Mouse (Mus musculus): Measurements from ENCODE around the gene Btnl10. TPM values are rescaled to one million over a fixed set of nuclear protein-coding genes. Genes with fewer than 3 reads are reported as not detected.

Gene Btnl10
- polyA plus RNA-seq, 1 experiment = not detected

DNA sequence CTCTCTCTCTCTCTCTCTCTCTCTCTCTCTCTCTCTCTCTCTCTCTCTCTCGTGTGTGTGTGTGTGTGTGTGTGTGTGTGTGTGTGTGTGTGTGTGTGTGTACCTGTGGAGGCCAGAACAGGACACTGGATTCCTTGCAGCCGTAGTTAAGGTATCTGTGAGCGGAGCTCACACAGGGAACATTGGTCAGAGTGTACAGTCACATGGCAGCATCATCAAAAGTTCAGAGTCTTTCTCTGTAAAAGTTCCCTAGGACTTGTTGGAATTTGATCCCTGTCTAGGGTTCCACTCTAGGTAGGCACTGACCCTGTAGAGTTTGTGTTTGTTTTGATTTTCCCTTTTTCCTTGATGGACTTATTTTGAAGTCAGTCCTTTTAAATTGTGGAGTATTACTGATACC lies 8.9 kb downstream of the Btnl10 start:
- Histone ChIP-seq H3ac (ENCODE audit: control insufficient read depth, insufficient read length) (no peak overlapping the region), H3K27me3 (ENCODE audit: control insufficient read depth, insufficient read depth, insufficient read length) (peaks cover 12% of the 10 kb centered on the region), H3K4me3 (no peak overlapping the region), H3K36me3 (ENCODE audit: control insufficient read depth, insufficient read depth) (no peaks in the 10 kb centered on the region), H3K4me2 (ENCODE audit: low read depth) (no peak overlapping the region), H3K79me2 (ENCODE audit: control insufficient read depth, insufficient read depth) (no peaks in the 10 kb centered on the region)
- no peak for TF ChIP-seq REST (IDR thresholded peaks at IDR 0.05; ENCODE audit: insufficient read depth, insufficient read length)
- no peak for TF ChIP-seq POLR2AphosphoS2 (IDR thresholded peaks at IDR 0.05; ENCODE audit: insufficient read length, low read depth)
- TF ChIP-seq CEBPB (IDR thresholded peaks at IDR 0.05; ENCODE audit: insufficient read depth, poor library complexity, severe bottlenecking) = no peak
- TF ChIP-seq SRF (IDR thresholded peaks at IDR 0.05; ENCODE audit: control insufficient read depth, insufficient read length, low read depth) = no peak
- TF ChIP-seq E2F4 (IDR thresholded peaks at IDR 0.05; ENCODE audit: insufficient read depth) = no peak
- TF ChIP-seq TCF12 (IDR thresholded peaks at IDR 0.05; ENCODE audit: insufficient read depth, poor library complexity, severe bottlenecking) = no peak
- TF ChIP-seq MYOD1 (IDR thresholded peaks at IDR 0.05; ENCODE audit: control insufficient read depth in 1 of 3, insufficient read length in 2 of 3, low read depth in 2 of 3) = no peak
- no peak for TF ChIP-seq POLR2A (IDR thresholded peaks at IDR 0.05; ENCODE audit: insufficient read length, low read depth)
- no peak for TF ChIP-seq TCF3 (IDR thresholded peaks at IDR 0.05; ENCODE audit: insufficient read length, low read depth)
- no peak for TF ChIP-seq MYOG (IDR thresholded peaks at IDR 0.05; ENCODE audit: control insufficient read depth in 1 of 3, insufficient read depth in 1 of 3, insufficient read length in 2 of 3, low read depth in 2 of 3)
- TF ChIP-seq USF1 (IDR thresholded peaks at IDR 0.05; ENCODE audit: low read depth) = no peak
- TF ChIP-seq MAX (IDR thresholded peaks at IDR 0.05; ENCODE audit: low read depth) = no peak

DNA sequence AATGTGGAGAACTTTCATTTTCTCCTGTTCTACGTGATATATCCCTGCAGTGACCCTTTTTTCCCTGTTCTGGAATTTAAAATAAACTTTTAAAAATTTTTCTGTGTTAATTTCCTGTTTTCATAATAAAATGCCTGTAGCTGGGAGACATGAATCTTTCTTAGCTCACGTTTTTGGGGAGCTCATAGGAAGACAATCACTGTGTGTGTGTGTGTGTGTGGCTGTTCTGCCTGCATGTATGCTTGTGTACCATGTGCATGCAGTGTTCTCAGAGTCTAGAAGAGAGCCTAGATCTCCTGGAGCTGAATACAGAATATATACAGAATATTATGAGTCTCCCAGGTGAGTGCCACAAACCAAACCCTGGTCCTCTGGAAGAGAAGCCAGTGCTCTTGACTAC lies 9.3 kb downstream of the Btnl10 start:
- H3K36me3 ChIP-seq (ENCODE audit: control insufficient read depth, insufficient read depth) = no peaks in the 10 kb centered on the region
- peaks cover 12% of the 10 kb centered on the region for H3K27me3 ChIP-seq (ENCODE audit: control insufficient read depth, insufficient read depth, insufficient read length)
- H3K79me2 ChIP-seq (ENCODE audit: control insufficient read depth, insufficient read depth) = no peaks in the 10 kb centered on the region
- no peak overlapping the region for H3K4me2 ChIP-seq (ENCODE audit: low read depth)
- no peak for TF ChIP-seq E2F4 (IDR thresholded peaks at IDR 0.05; ENCODE audit: insufficient read depth)
- no peak for TF ChIP-seq POLR2AphosphoS2 (IDR thresholded peaks at IDR 0.05; ENCODE audit: insufficient read length, low read depth)
- no peak for TF ChIP-seq MYOG (IDR thresholded peaks at IDR 0.05; ENCODE audit: control insufficient read depth in 1 of 3, insufficient read depth in 1 of 3, insufficient read length in 2 of 3, low read depth in 2 of 3)
- TF ChIP-seq SRF (IDR thresholded peaks at IDR 0.05; ENCODE audit: control insufficient read depth, insufficient read length, low read depth) = no peak
- no peak for TF ChIP-seq TCF12 (IDR thresholded peaks at IDR 0.05; ENCODE audit: insufficient read depth, poor library complexity, severe bottlenecking)
- no peak for TF ChIP-seq TCF3 (IDR thresholded peaks at IDR 0.05; ENCODE audit: insufficient read length, low read depth)
- no peak for TF ChIP-seq USF1 (IDR thresholded peaks at IDR 0.05; ENCODE audit: low read depth)
- no peak overlapping the region for H3ac ChIP-seq (ENCODE audit: control insufficient read depth, insufficient read length)
- H3K4me3 ChIP-seq = no peak overlapping the region

DNA sequence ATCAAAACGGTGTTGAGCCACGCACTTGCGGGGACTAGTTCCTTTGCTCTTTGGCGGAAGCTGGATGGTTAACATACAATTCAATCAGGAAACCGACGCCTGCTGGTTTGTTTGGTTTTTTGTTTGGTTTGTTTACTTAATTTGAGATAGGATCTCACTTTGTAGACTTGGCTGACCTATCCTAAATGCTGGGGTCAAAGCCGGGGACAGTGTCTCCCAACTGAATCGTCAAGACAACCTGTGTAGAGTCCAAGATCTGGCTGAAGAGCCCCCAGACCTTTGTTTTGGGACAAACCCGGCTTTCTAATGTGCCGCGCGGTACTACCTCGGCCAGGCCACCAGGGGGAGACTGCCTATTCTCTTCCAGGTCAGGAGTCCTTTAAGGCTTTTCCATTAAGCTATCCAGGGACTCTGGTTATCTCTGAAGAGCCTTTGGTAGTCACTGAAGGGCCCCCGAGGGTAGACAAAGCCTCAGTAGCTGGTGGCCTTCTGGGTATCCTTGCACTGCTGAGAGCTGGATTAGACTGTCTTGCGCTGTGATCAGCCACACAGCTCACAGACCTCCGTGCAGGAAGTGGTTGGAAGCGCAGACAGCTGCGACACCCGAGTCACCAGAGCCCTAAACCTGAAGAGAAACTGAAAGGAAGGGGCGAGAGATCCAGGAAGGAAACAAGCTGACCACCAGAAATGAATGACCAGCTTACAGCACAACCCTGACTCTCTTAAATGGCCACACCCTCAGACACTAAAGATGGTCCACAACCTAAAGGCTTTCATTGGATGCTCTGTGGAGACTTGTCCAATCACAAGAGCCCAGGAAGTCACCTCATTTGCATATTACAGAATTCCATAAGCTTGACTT lies 10.3 kb downstream of the Btnl10 start:
- Histone ChIP-seq H3K27me3 (ENCODE audit: control insufficient read depth, insufficient read depth, insufficient read length) (peaks cover 4% of the 10 kb centered on the region), H3K4me3 (peak overlapping the region; percentile 13), H3ac (ENCODE audit: control insufficient read depth, insufficient read length) (no peak overlapping the region), H3K4me2 (ENCODE audit: low read depth) (peak overlapping the region; percentile 74), H3K79me2 (ENCODE audit: control insufficient read depth, insufficient read depth) (no peaks in the 10 kb centered on the region), H3K36me3 (ENCODE audit: control insufficient read depth, insufficient read depth) (no peaks in the 10 kb centered on the region)
- peak in 1 of 3 experiments; percentile 39 for TF ChIP-seq MYOG (IDR thresholded peaks at IDR 0.05; ENCODE audit: control insufficient read depth in 1 of 3, insufficient read depth in 1 of 3, insufficient read length in 2 of 3, low read depth in 2 of 3)
- peak in 1 of 3 experiments; percentile 14 for TF ChIP-seq MYOD1 (IDR thresholded peaks at IDR 0.05; ENCODE audit: control insufficient read depth in 1 of 3, insufficient read length in 2 of 3, low read depth in 2 of 3)
- no peak for TF ChIP-seq TCF12 (IDR thresholded peaks at IDR 0.05; ENCODE audit: insufficient read depth, poor library complexity, severe bottlenecking)
- TF ChIP-seq POLR2AphosphoS2 (IDR thresholded peaks at IDR 0.05; ENCODE audit: insufficient read length, low read depth) = no peak
- TF ChIP-seq TCF3 (IDR thresholded peaks at IDR 0.05; ENCODE audit: insufficient read length, low read depth) = no peak
- TF ChIP-seq POLR2A (IDR thresholded peaks at IDR 0.05; ENCODE audit: insufficient read length, low read depth) = peak; percentile 30

DNA sequence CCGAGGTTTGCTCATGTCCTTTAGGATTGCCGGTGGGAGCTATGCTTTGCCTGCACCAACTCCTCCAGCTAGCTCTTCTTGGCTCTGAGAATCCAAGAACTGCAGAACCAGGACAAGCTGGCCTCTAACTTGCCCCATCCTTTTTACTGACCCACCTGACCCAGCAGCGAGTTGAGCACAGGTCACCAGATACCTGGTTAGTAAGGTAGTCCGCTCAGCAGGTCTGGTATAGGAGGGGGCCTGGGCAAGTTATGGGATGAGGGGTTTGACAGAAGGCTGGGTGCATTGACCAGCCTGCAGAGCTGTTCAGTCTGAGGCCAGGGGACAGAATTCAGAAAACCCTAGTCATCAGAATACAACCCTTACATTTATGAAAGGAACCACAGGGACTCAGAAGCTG lies 11.3 kb downstream of the Btnl10 start:
- TF ChIP-seq TCF12 (IDR thresholded peaks at IDR 0.05; ENCODE audit: insufficient read depth, poor library complexity, severe bottlenecking) = no peak
- no peak for TF ChIP-seq E2F4 (IDR thresholded peaks at IDR 0.05; ENCODE audit: insufficient read depth)
- no peak for TF ChIP-seq USF1 (IDR thresholded peaks at IDR 0.05; ENCODE audit: low read depth)
- TF ChIP-seq SRF (IDR thresholded peaks at IDR 0.05; ENCODE audit: control insufficient read depth, insufficient read length, low read depth) = no peak
- no peak for TF ChIP-seq POLR2AphosphoS2 (IDR thresholded peaks at IDR 0.05; ENCODE audit: insufficient read length, low read depth)
- TF ChIP-seq POLR2A (IDR thresholded peaks at IDR 0.05; ENCODE audit: insufficient read length, low read depth) = no peak
- no peak for TF ChIP-seq MYOG (IDR thresholded peaks at IDR 0.05; ENCODE audit: control insufficient read depth in 1 of 3, insufficient read depth in 1 of 3, insufficient read length in 2 of 3, low read depth in 2 of 3)
- no peak for TF ChIP-seq MYOD1 (IDR thresholded peaks at IDR 0.05; ENCODE audit: control insufficient read depth in 1 of 3, insufficient read length in 2 of 3, low read depth in 2 of 3)
- no peak for TF ChIP-seq REST (IDR thresholded peaks at IDR 0.05; ENCODE audit: insufficient read depth, insufficient read length)
- H3K79me2 ChIP-seq (ENCODE audit: control insufficient read depth, insufficient read depth) = no peaks in the 10 kb centered on the region
- H3K36me3 ChIP-seq (ENCODE audit: control insufficient read depth, insufficient read depth) = no peaks in the 10 kb centered on the region
- no peak overlapping the region for H3K4me2 ChIP-seq (ENCODE audit: low read depth)
- H3K27me3 ChIP-seq (ENCODE audit: control insufficient read depth, insufficient read depth, insufficient read length) = no peaks in the 10 kb centered on the region
- no peak overlapping the region for H3ac ChIP-seq (ENCODE audit: control insufficient read depth, insufficient read length)
- H3K4me3 ChIP-seq = no peak overlapping the region
